Mouse (Mus musculus): Measurements from ENCODE around the gene Fam170b. TPM values are rescaled to one million over a fixed set of nuclear protein-coding genes. Genes with fewer than 3 reads are reported as not detected.

Fam170b gene
- polyA plus RNA-seq (2014; fragmentation: Nextera tagmentation; extraction: Ambion mirVana): 0.17 TPM in 1 of 2 replicates, not detected in the other

DNA sequence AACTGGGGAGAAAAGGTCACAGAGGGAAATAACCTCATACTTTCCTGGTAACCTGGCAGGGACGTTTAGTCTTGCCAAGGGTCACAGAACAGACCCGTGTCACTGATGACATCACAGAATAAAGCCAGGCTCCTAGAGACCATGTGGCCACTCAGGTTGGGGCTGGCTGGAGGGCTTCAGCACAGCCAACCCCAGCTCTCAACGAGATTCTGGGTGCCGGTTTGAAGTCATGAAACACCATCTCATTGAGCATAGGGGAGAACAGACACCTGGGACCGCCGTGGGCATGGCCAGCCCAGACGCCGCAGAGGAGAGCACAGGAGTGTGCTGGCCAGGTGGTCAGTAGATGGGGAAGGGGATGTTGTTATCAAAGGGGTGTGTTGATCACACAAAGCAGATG, at the start of gene Fam170b:
TSS of gene Fam170b (plus strand) at position 116 of the 400 bp plus-strand sequence.
- Histone ChIP-seq H3K27me3 (ENCODE audit: insufficient read depth, low read length) (no peaks in the 10 kb centered on the region), H3K27ac (ENCODE audit: low read depth) (no peak within 1 kb of the TSS), H3K36me3 (ENCODE audit: insufficient read depth) (no peaks in the 10 kb centered on the region), H3K4me2 (no peak within 1 kb of the TSS), H3K4me1 (ENCODE audit: insufficient read depth) (0 out of 2 replicates have a peak, but pooled peaks cover 4% of the 10 kb centered on the region), H3K4me3 (ENCODE audit: low read depth, low read length) (no peak within 1 kb of the TSS), H3K9me3 (ENCODE audit: low read depth, low read length) (no peaks in the 10 kb centered on the region), H3K9ac (no peak within 1 kb of the TSS)
- DNase-seq (no peak), ATAC-seq (ENCODE audit: insufficient read depth) (no peak)
- 73% methylated on average over 8 of the region's 8 CpGs for WGBS
- TF ChIP-seq CTCF (IDR thresholded peaks at IDR 0.05; ENCODE audit: low read depth): no peak

DNA sequence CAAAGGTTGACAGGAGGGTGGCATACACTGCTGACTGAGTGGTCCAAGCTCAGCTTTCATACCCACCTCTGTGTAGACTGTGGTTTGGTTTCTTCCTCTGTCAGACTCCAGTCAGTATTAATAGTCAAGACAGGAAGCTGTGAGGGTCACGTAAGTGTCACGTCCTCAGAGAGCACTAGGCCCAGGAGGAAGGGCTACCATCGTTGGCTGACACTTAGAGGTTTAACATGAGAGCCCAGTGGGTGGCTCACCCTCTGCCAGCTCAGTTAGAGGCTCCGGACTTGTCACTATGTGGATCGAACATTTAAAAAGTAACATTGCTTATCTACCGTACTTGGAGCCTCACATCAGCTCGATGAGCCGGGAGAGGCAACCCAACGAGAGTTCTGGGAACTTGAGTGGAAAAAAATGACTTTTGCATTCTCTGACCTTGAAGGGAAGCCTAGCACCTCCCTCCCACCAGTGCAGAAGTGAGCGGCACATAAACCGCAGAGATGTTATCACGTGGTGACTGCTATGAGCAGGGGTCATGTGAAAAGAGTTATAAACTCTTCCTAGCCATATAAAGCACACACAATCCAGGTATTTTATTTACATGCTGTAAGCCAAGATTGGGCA, 49.5 kb upstream of the Fam170b start:
- DNase-seq: no peak
- Histone ChIP-seq H3K9ac (no peak overlapping the region), H3K4me2 (no peak overlapping the region), H3K4me1 (ENCODE audit: insufficient read depth) (no peaks in the 10 kb centered on the region), H3K27ac (ENCODE audit: low read depth) (no peak overlapping the region), H3K27me3 (ENCODE audit: insufficient read depth, low read length) (no peaks in the 10 kb centered on the region), H3K36me3 (ENCODE audit: insufficient read depth) (no peaks in the 10 kb centered on the region), H3K9me3 (ENCODE audit: low read depth, low read length) (no peaks in the 10 kb centered on the region), H3K4me3 (ENCODE audit: low read depth, low read length) (no peak overlapping the region)
- 64% methylated on average over 12 of the region's 12 CpGs for WGBS
- ATAC-seq (ENCODE audit: insufficient read depth): no peak
- TF ChIP-seq CTCF (IDR thresholded peaks at IDR 0.05; ENCODE audit: low read depth): no peak

DNA sequence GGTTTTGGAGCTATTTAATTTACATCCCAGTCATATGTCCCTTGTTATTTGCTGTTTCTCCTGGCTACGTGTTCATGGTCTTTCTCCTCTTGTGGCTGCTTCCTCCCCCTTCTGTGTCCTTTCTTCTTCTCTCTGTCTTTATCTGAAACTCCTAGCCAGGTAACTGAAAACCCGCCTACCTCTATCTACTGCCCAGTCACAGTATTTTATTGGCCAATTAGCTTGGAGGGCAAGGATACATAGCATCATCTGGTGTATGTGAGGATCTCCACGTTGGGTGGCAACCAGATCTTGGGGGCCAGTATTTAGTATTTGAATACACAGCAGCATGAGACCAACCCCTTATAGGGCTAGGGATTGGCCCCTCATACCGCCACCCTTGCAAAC, 49.0 kb upstream of the Fam170b start:
- no peaks in the 10 kb centered on the region for H3K36me3 ChIP-seq (ENCODE audit: insufficient read depth)
- WGBS: 77% methylated on average over 4 of the region's 4 CpGs
- no peak for TF ChIP-seq CTCF (IDR thresholded peaks at IDR 0.05; ENCODE audit: low read depth)

DNA sequence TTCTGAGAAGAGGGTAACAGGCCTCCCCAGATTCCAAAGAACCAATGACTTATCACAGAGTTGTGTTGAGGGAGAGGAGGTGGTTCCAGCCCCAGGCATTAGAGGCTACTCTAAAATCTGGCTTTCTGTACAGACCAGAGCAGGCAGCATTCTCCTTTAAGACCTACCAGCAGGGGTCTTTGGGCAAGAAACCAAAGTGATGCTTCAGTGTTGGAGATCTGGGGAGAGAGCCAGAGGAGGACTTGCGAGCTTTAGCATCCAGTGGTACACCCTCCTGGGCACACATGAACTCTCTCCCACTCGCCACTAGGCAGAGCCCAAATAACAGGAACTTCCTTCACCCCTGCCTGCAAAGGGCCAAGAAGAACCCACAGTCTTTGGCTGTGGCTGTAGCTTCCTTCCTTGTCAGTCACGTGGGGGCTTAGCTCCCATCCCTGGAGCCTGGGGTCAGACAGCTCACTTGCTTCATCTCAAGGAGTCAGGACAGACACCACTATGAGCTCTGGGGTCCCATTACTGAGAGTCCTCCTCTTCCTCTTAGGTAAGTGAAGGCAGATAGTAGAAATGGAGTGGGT, 48.1 kb upstream of the Fam170b start, which contains the start of gene Tmem273:
TSS of gene Tmem273 (plus strand) at position 408 of the 575 bp plus-strand sequence.
- no peaks in the 10 kb centered on the region for H3K4me1 ChIP-seq (ENCODE audit: insufficient read depth)
- no peak for ATAC-seq (ENCODE audit: insufficient read depth)
- no peak for DNase-seq

More for the DNA sequence above, 49.0 kb upstream of the Fam170b start:
- Histone ChIP-seq H3K27ac (ENCODE audit: low read depth) (no peak overlapping the region), H3K9ac (no peak overlapping the region), H3K4me1 (ENCODE audit: insufficient read depth) (no peaks in the 10 kb centered on the region), H3K4me3 (ENCODE audit: low read depth, low read length) (no peak overlapping the region), H3K27me3 (ENCODE audit: insufficient read depth, low read length) (no peaks in the 10 kb centered on the region), H3K9me3 (ENCODE audit: low read depth, low read length) (no peaks in the 10 kb centered on the region), H3K4me2 (no peak overlapping the region)
- DNase-seq: no peak
- no peak for ATAC-seq (ENCODE audit: insufficient read depth)

DNA sequence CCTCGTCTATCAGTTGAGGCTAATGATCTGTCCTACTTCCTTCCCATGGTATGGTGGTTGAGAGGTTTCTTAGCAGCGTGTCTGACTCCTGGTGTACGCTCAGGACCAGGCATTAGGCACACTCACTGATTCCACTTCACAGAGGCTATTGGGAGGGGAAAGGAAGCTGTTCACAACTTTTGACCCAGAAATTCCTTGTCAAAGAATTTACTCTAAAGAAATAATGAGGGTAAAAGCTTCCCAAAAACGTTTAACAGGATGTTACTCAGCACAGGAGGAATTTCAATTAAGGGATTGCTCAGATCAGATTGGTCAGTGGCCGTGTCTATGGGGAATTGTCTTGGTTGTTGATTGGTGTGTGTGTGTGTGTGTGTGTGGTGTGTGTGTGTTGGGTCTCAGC, 46.1 kb upstream of the Fam170b start:
- WGBS: 46% methylated on average over 5 of the region's 5 CpGs
- no peak for DNase-seq
- Histone ChIP-seq H3K4me3 (ENCODE audit: low read depth, low read length) (no peak overlapping the region), H3K27me3 (ENCODE audit: insufficient read depth, low read length) (no peaks in the 10 kb centered on the region), H3K9me3 (ENCODE audit: low read depth, low read length) (no peaks in the 10 kb centered on the region), H3K27ac (ENCODE audit: low read depth) (no peak overlapping the region), H3K36me3 (ENCODE audit: insufficient read depth) (no peaks in the 10 kb centered on the region), H3K9ac (no peak overlapping the region), H3K4me1 (ENCODE audit: insufficient read depth) (no peaks in the 10 kb centered on the region), H3K4me2 (no peak overlapping the region)
- ATAC-seq (ENCODE audit: insufficient read depth): no peak
- no peak for TF ChIP-seq CTCF (IDR thresholded peaks at IDR 0.05; ENCODE audit: low read depth)

More for the DNA sequence above, 48.1 kb upstream of the Fam170b start, which contains the start of gene Tmem273:
- 68% methylated on average over 3 of the region's 3 CpGs for WGBS
- H3K9me3 ChIP-seq (ENCODE audit: low read depth, low read length): no peaks in the 10 kb centered on the region
- H3K4me3 ChIP-seq (ENCODE audit: low read depth, low read length): no peak within 1 kb of the TSS
- H3K9ac ChIP-seq: no peak within 1 kb of the TSS
- no peak for TF ChIP-seq CTCF (IDR thresholded peaks at IDR 0.05; ENCODE audit: low read depth)
- H3K4me2 ChIP-seq: no peak within 1 kb of the TSS
- H3K36me3 ChIP-seq (ENCODE audit: insufficient read depth): no peaks in the 10 kb centered on the region
- no peaks in the 10 kb centered on the region for H3K27me3 ChIP-seq (ENCODE audit: insufficient read depth, low read length)
- H3K27ac ChIP-seq (ENCODE audit: low read depth): no peak within 1 kb of the TSS

DNA sequence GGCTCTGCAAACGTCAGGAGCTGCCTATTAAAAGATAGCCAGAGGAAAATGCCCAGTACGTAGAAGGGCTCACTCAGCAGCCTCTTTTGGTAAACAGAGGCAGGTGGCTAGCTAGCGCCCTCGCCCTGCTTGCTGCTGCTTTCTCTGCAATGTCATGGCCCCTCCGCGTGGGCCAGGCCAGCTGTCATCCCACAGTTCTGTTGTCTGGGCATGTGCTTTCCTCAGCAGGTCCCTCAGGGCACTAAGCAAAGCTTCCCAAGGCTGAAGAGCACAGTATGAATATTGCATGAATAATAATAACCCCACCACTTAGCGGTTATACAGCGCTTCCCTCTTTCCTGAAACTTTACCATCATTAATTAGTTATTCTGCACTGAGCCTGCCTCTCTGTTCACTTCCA, 37.4 kb upstream of the Fam170b start:
- H3K36me3 ChIP-seq (ENCODE audit: insufficient read depth): no peaks in the 10 kb centered on the region
- no peak for DNase-seq
- H3K4me1 ChIP-seq (ENCODE audit: insufficient read depth): 0 out of 2 replicates have a peak, but pooled peaks cover 2% of the 10 kb centered on the region
- no peak overlapping the region for H3K4me3 ChIP-seq (ENCODE audit: low read depth, low read length)
- no peak for ATAC-seq (ENCODE audit: insufficient read depth)
- WGBS: 54% methylated on average over 8 of the region's 8 CpGs
- TF ChIP-seq CTCF (IDR thresholded peaks at IDR 0.05; ENCODE audit: low read depth): no peak
- no peak overlapping the region for H3K9ac ChIP-seq
- H3K27me3 ChIP-seq (ENCODE audit: insufficient read depth, low read length): no peaks in the 10 kb centered on the region
- H3K9me3 ChIP-seq (ENCODE audit: low read depth, low read length): no peaks in the 10 kb centered on the region
- no peak overlapping the region for H3K27ac ChIP-seq (ENCODE audit: low read depth)
- H3K4me2 ChIP-seq: no peak overlapping the region

DNA sequence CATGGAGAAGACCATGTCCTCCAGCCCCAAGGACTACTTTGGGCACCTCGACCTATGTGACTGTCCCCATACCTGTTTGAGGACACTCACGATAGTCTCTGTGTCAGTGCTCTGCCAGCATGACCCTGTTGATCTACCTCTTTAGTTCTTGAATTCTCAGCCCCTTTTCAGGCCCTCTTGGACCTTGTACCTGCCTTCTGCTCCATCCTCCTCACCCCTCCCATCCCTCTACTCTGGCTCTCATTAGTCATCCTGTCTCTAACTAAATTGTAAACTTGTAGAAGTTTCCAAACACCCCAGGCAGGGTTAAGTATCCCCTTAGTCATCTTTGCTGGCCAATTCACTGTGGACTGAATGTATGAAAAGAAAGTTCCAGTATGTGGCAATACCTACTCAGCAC, 36.0 kb upstream of the Fam170b start:
- 0 out of 2 replicates have a peak, but pooled peaks cover 2% of the 10 kb centered on the region for H3K4me1 ChIP-seq (ENCODE audit: insufficient read depth)
- no peak overlapping the region for H3K4me3 ChIP-seq (ENCODE audit: low read depth, low read length)
- ATAC-seq (ENCODE audit: insufficient read depth) (no peak), DNase-seq (no peak)
- H3K27ac ChIP-seq (ENCODE audit: low read depth): no peak overlapping the region
- H3K9ac ChIP-seq: no peak overlapping the region
- H3K4me2 ChIP-seq: no peak overlapping the region
- no peaks in the 10 kb centered on the region for H3K9me3 ChIP-seq (ENCODE audit: low read depth, low read length)
- 79% methylated on average over 2 of the region's 2 CpGs for WGBS
- TF ChIP-seq CTCF (IDR thresholded peaks at IDR 0.05; ENCODE audit: low read depth): no peak
- H3K27me3 ChIP-seq (ENCODE audit: insufficient read depth, low read length): no peaks in the 10 kb centered on the region
- no peaks in the 10 kb centered on the region for H3K36me3 ChIP-seq (ENCODE audit: insufficient read depth)

Data from lung, embryonic 14.5 days (tissue).